Mouse (Mus musculus): ENCODE measurements around the gene Tmem239.

Tmem239 gene

GRCm38 (mm10) chr2:130432157-130432556 lies 25.9 kb downstream of the Tmem239 start:
- no peak for TF ChIP-seq GATA4 (IDR thresholded peaks at IDR 0.05; ENCODE audit: insufficient replicate concordance, low read length)

DNA sequence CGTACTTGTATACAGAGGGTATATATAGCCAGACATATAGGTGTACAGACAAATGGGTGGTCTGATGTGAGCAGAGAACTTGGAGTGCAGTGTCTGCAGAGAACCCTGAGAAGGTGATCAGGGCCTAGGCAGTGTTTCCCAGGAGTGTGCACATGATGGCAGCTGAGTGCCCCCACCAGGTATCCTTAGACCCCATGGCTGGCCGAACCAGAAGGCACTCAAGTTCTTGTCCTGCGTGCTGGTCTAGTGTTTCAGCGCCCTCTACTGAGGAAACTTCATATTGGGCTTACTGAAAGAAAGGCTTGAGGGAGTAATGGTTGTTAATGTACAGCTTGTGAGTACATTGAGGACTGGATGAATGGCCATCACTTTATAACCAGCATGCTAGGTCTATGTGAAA lies 26.9 kb downstream of the Tmem239 start:
- TF ChIP-seq GATA4 (IDR thresholded peaks at IDR 0.05; ENCODE audit: insufficient replicate concordance, low read length) = no peak

GRCm38 (mm10) chr2:130436769-130437168 lies 30.5 kb downstream of the Tmem239 start:
- TF ChIP-seq GATA4 (IDR thresholded peaks at IDR 0.05; ENCODE audit: insufficient replicate concordance, low read length) = no peak

GRCm38 (mm10) chr2:130438861-130439260 lies 32.6 kb downstream of the Tmem239 start:
- TF ChIP-seq GATA4 (IDR thresholded peaks at IDR 0.05; ENCODE audit: insufficient replicate concordance, low read length) = no peak

DNA sequence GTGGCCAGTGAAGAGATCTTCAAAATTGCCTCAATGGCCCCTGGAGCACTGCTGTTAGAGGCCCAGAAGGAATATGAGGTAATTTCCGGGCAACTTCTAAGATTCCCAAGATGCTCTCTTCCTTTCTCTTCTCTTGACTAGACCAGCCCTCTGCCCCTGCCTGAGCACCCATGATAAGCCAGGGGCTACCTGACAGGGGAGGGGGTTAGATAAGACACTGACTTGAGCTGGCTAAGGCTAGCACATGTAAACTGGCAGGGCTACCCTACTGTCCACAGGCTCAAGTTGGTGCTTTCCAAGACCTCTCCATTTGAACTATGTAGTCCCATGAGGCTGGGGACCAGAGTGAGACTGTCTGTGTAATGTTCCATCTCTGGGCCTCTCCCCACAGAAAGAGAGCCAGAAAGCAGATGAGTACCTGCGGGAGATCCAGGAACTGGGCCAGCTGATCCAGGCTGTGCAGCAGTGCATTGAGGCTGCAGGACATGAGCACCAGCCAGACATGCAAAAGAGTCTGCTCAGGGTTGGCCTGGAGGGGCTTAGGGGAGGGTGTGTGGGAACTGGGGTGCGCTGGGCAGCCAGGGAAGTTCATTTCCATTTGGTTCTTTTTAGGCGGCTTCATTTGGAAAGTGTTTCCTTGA lies 33.7 kb downstream of the Tmem239 start:
- TF ChIP-seq GATA4 (IDR thresholded peaks at IDR 0.05; ENCODE audit: insufficient replicate concordance, low read length) = no peak

DNA sequence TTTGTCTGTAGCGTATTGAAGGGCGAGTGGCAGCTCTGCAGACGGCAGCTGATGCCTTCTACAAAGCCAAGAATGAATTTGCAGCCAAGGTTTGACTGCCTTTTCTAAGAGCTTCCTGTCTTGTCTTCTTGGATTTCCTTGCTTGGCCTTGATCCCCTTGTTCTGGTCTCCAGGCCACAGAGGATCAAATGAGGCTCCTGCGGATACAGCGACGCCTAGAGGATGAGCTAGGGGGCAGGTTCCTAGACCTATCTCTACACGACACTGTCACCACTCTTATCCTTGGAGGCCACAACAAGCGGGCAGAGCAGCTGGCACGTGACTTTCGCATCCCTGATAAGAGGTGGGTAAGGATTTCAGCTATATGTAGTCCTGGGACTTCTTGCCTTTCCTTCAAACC lies 35.9 kb downstream of the Tmem239 start:
- no peak for TF ChIP-seq GATA4 (IDR thresholded peaks at IDR 0.05; ENCODE audit: insufficient replicate concordance, low read length)

DNA sequence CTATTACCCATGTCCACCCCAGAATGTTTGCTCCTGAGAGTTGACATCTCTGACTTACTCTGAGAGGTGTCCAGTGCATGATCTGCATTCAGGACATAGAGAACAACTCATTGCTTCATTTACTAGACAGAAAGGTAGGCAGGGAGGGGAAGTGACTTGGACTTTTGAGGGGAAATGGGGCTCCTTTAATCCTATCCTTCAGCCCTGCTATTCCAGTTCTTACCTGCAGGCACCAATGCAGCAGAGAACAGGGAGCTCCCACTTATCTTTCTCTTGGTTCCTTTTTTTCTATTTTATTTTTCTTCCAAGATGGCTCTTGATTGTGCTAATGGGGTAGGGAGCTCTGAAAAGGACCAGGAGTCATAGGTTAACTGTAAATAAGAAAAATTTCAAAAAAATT lies 42.2 kb downstream of the Tmem239 start:
- no peak for TF ChIP-seq GATA4 (IDR thresholded peaks at IDR 0.05; ENCODE audit: insufficient replicate concordance, low read length)

DNA sequence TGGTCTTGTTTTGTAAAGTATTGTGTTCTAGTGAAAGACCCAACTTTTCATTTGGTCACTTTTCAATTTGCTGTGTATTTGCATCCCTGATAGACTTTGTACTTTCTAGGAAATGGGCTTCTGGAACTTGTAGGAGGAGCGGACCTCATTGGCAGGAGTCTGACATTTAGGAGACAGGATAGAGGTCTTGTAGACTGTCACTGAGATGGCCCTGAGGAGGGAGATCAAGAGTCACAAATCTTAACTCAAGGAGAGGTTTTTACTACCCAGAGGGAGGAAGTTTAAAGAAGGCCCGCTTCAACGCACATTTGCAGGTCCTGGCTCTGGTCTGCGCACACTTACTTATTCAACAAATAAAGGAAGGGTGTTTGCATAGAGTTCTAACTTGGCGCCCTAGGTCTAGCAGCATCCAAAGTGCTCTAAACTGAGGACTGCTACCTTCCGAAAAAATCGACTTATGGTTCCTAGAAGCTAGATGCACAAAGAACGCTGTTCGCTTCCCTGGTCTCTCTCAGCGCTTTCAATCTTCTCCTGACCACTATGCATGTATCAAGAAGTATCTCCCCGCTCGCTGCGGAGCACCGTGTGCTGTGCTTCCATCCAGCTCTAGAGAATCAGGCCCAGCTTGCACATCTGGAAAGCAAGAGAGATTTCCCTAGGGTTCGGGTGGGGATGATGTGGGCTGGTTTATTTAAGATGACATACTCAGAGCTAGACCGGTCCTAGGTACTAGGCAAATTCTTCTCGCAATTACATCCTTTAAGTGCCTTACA lies 42.9 kb downstream of the Tmem239 start:
- TF ChIP-seq GATA4 (IDR thresholded peaks at IDR 0.05; ENCODE audit: insufficient replicate concordance, low read length) = no peak

DNA sequence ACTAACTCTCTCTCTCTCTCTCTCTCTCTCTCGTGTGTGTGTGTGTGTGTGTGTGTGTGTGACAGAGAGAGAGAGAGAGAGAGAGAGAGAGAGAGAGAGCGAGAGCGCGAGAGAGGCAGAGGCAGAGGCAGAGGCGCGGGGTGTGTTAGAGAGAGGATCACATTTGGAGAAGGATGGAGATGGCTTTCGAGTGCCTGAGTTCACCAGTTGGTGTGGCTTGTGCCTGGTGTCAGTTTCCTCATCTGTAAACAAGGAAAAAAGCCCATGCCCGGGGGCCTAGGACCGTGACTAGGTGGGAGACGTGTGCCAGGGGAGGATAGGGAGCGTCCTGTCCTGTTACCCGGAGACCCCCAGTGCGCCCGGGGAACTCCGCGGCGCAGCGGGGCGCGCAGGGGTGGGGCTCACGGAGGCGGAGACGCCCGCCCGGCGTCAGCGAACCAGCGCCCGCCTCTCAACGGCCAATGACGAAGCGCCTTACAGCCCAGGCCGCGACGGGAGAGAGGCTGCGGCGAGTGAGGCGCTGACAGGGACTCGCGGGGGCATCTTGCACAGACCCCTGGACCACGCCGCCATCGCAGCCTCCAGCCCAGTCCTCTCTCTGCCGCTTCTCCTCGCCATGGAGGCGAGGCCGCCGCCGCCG lies 43.6 kb downstream of the Tmem239 start, which contains the start of gene Ptpra:
Gene Ptpra (plus strand): TSS at position 485 of the 640 bp plus-strand sequence.
- TF ChIP-seq GATA4 (IDR thresholded peaks at IDR 0.05; ENCODE audit: insufficient replicate concordance, low read length) = no peak

DNA sequence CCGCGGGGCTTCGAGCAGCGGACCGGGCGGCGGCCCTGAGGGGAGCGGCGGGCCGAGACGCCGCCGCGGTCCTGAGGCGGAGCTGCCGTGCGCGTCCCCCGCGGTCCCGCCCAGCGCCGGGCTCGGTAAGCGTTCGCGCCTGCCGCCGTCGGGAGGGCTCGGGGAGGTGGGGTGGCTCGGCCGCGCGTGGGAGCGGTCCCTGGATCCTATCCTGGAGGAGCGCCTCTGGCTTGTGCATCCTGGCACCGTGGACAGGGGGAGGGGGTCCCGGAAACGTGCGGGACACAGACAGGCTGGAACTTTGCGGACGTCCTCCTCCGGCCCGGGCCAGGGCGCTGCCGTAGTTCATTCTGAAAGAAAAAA lies 44.1 kb downstream of the Tmem239 start:
- no peak for TF ChIP-seq GATA4 (IDR thresholded peaks at IDR 0.05; ENCODE audit: insufficient replicate concordance, low read length)

DNA sequence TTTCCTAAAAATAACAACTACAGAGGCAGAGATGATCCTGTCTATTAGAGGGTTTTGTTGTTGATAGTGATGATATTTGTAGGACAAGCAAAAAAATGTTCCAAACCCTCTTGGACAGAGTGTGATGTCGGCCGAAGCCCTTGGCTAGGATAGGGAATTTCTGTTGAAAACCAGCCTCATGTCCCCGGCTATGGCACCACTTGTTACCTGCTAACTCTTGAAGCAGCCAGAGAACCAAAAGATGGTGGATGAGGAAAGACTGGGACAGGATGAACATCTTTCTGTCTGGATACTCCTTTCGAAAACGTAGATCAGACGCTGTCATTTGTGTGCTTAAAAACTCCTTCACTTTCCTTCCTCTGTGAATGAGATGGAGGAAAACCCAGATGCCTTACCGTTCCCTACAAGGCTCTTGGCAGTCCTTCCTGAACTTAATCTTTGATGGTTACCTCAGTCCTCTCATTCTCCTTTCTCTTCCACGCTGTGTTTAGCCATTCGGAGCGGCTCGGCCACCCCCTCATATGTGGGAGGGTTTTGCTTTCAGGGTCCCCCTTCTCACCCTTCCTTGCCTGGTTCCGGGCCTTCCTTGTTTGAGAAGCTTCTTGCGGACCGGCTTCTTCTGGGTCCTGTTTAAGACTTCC lies 44.9 kb downstream of the Tmem239 start:
- no peak for TF ChIP-seq GATA4 (IDR thresholded peaks at IDR 0.05; ENCODE audit: insufficient replicate concordance, low read length)

DNA sequence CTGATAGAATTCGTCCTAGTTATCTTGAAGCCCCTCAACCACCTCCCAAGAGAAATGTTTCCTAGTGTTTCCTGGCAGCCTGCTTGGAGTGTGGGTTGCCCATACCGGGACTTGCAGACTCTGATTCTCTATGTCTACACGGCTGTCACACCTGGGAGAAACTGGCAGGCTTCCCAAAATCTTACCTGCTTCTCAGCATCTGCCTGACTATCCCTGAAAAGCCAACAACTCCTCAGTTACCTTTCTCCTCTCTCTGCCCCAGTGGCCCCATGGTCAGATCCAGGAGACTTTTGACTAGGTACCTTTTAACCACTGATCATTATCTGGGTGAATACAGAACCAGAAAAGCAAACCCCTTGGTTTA lies 45.4 kb downstream of the Tmem239 start:
- TF ChIP-seq GATA4 (IDR thresholded peaks at IDR 0.05; ENCODE audit: insufficient replicate concordance, low read length) = no peak

DNA sequence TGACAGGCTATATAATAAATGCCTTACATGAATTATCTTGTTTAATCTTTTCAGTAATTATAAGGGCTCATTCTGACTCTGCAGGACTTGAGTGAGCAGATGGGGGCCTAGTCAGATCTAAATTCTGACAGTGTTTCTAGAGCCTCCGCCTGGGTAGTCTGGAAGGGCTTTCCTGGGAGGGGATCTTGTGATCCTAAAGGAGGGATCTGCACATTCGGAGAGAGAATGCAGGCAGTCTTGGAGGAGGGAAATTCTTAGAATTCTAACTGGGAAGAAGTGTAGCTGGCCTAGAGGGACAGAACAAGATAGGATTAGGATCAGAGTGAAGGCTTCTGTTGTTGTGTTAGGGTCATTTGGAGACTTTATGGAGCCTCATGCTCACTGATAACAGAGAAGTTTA lies 46.0 kb downstream of the Tmem239 start:
- TF ChIP-seq GATA4 (IDR thresholded peaks at IDR 0.05; ENCODE audit: insufficient replicate concordance, low read length) = no peak

GRCm38 (mm10) chr2:130453421-130453820 lies 47.1 kb downstream of the Tmem239 start:
- no peak for TF ChIP-seq GATA4 (IDR thresholded peaks at IDR 0.05; ENCODE audit: insufficient replicate concordance, low read length)

DNA sequence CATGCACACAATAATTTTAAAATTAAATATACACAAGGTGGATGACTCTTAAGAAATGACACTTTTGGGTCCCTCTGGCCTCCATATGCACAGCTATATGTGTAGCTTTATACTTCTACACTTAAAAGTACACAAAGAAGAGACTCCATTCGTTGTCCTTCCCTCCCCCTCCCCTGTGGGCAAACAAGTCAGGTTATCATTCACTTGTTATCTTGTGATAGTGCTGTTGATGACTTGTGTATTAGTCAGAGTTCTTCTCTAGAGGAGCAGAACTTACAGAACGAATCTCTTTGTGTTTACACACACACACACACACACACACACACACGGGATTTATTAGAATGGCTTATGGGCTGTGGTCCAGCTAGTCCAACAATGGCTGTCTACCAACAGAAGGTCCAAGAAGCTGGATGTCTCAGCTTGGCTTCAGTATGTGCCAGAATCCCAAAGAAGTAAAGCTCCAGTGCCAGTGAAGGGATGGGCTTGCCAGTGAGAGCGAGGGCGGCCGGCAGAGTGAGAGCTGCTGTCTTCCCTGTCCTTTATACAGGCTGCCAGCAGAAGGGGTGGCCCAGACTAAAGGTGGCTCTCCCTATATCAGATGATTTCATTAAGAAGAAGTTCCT lies 48.6 kb downstream of the Tmem239 start:
- TF ChIP-seq GATA4 (IDR thresholded peaks at IDR 0.05; ENCODE audit: insufficient replicate concordance, low read length) = no peak
